Mouse (Mus musculus) naive thymus-derived CD4-positive, alpha-beta T cell, adult 5 months (primary cell): Measurements from ENCODE around the gene Gm49388. TPM values are rescaled to one million over a fixed set of nuclear protein-coding genes. Genes with fewer than 3 reads are reported as not detected.

Source experiments
- polyA plus RNA-seq: library from polyadenylated mRNA; unstranded; fragments of 100-300 nt; shearing (Covaris generic); gene quantifications from one replicate; pipeline ENCODE4 v1.2.1, GENCODE M21; 2017

Gene Gm49388
- polyA plus RNA-seq: not detected

GRCm38 (mm10) chr7:127785308-127785707, at the start of gene Gm49388:
Gene Gm49388, plus strand, starts transcription at chr7:127785608.

GRCm38 (mm10) chr7:127744366-127745045, 40.9 kb upstream of the Gm49388 start, which contains the start of gene Fbxl19:
Gene Fbxl19, plus strand, starts transcription at chr7:127744543.

GRCm38 (mm10) chr7:127769651-127770038, 15.8 kb upstream of the Gm49388 start, which contains the start of gene Orai3:
Gene Orai3, plus strand, starts transcription at chr7:127769815.

GRCm38 (mm10) chr7:127776426-127776825, 9.0 kb upstream of the Gm49388 start, which contains the start of gene Setd1a:
Gene Setd1a, plus strand, starts transcription at chr7:127776670.

GRCm38 (mm10) chr7:127800435-127801009, 15.1 kb downstream of the Gm49388 start, which contains the start of gene Hsd3b7:
Gene Hsd3b7, plus strand, starts transcription at chr7:127800604.

GRCm38 (mm10) chr7:127824176-127824871, 38.9 kb downstream of the Gm49388 start, which contains the start of the genes Stx4a and Stx1b:
Gene Stx4a, plus strand, starts transcription at chr7:127824294.
Gene Stx1b, minus strand, starts transcription at chr7:127824549.

Other genes starting within 250 kb of the Gm49388 start
- 10.2 TPM for gene Tmem265, start 224.2 kb upstream of the Gm49388 start, polyA plus RNA-seq
- gene Phkg2, start 212.3 kb upstream of the Gm49388 start, polyA plus RNA-seq: 113 TPM
- gene Ccdc189, start 197.0 kb upstream of the Gm49388 start, polyA plus RNA-seq: 0.46 TPM
- gene Rnf40, start 196.8 kb upstream of the Gm49388 start, polyA plus RNA-seq: 137 TPM
- 0.85 TPM for gene Zfp629, start 169.8 kb upstream of the Gm49388 start, polyA plus RNA-seq
- 35.3 TPM for gene Bcl7c, start 76.7 kb upstream of the Gm49388 start, polyA plus RNA-seq
- not detected for gene Ctf1, start 72.9 kb upstream of the Gm49388 start, polyA plus RNA-seq
- gene Ctf2, start 53.4 kb upstream of the Gm49388 start, polyA plus RNA-seq: not detected
- gene Fbxl19, start 41.1 kb upstream of the Gm49388 start, polyA plus RNA-seq: 0.65 TPM
- gene Orai3, start 15.8 kb upstream of the Gm49388 start, polyA plus RNA-seq: 3.5 TPM
- gene Setd1a, start 8.9 kb upstream of the Gm49388 start, polyA plus RNA-seq: 4.3 TPM
- 0.75 TPM for gene Hsd3b7, start 15.0 kb downstream of the Gm49388 start, polyA plus RNA-seq
- 122 TPM for gene Stx4a, start 38.7 kb downstream of the Gm49388 start, polyA plus RNA-seq
- not detected for gene Stx1b, start 38.9 kb downstream of the Gm49388 start, polyA plus RNA-seq
- 30.0 TPM for gene Zfp646, start 90.6 kb downstream of the Gm49388 start, polyA plus RNA-seq
- 13.1 TPM for gene Zfp668, start 91.2 kb downstream of the Gm49388 start, polyA plus RNA-seq
- 0.73 TPM for gene Prss53, start 105.4 kb downstream of the Gm49388 start, polyA plus RNA-seq
- gene Gm21974, start 109.8 kb downstream of the Gm49388 start, polyA plus RNA-seq: not detected
- gene Vkorc1, start 110.0 kb downstream of the Gm49388 start, polyA plus RNA-seq: 33.6 TPM
- gene Bckdk, start 118.5 kb downstream of the Gm49388 start, polyA plus RNA-seq: 37.3 TPM
- gene Kat8, start 126.9 kb downstream of the Gm49388 start, polyA plus RNA-seq: 39.5 TPM
- not detected for gene Prss8, start 144.5 kb downstream of the Gm49388 start, polyA plus RNA-seq
- 1.7 TPM for gene Prss36, start 161.1 kb downstream of the Gm49388 start, polyA plus RNA-seq
- 242 TPM for gene Fus, start 181.8 kb downstream of the Gm49388 start, polyA plus RNA-seq
- gene Pycard, start 208.3 kb downstream of the Gm49388 start, polyA plus RNA-seq: 94.8 TPM
- not detected for gene Trim72, start 218.3 kb downstream of the Gm49388 start, polyA plus RNA-seq